Mouse (Mus musculus) left cerebral cortex, adult 11 months (tissue): Measurements from ENCODE around the gene Fbp1.
"Not testable (repeated sequence)": the region's sequence is repeated elsewhere in the genome, so short reads cannot be mapped to it uniquely, and the experiment has no call there.

Source experiments
- DNase-seq: peaks from one replicate; pipeline ENCODE4 v3.0.0; 2022; ENCODE audit warnings: low spot score

Fbp1 gene

GRCm38 (mm10) chr13:62887712-62888441, at the start of gene Fbp1:
TSS of gene Fbp1 (minus strand) at chr13:62888282.
- no peak for DNase-seq

GRCm38 (mm10) chr13:62932452-62932851, 44.4 kb upstream of the Fbp1 start:
- DNase-seq = no peak

GRCm38 (mm10) chr13:62929766-62930389, 41.8 kb upstream of the Fbp1 start:
- DNase-seq = no peak

- DNase-seq = not testable (repeated sequence)
Observed at GRCm38 (mm10) chr13:62929144-62929543, 41.1 kb upstream of the Fbp1 start.

- DNase-seq = no peak
Observed at GRCm38 (mm10) chr13:62927470-62927869, 39.4 kb upstream of the Fbp1 start.

GRCm38 (mm10) chr13:62926479-62926878, 38.4 kb upstream of the Fbp1 start:
- peak; percentile 39 for DNase-seq

GRCm38 (mm10) chr13:62923182-62923581, 35.1 kb upstream of the Fbp1 start:
- DNase-seq = no peak

GRCm38 (mm10) chr13:62922645-62923044, 34.6 kb upstream of the Fbp1 start:
- no peak for DNase-seq

- peak; percentile 34 for DNase-seq
Observed at GRCm38 (mm10) chr13:62919647-62920341, 31.7 kb upstream of the Fbp1 start.

GRCm38 (mm10) chr13:62917416-62918110, 29.5 kb upstream of the Fbp1 start:
- DNase-seq = no peak

GRCm38 (mm10) chr13:62916675-62917074, 28.6 kb upstream of the Fbp1 start:
- no peak for DNase-seq

GRCm38 (mm10) chr13:62911575-62911974, 23.5 kb upstream of the Fbp1 start:
- no peak for DNase-seq

GRCm38 (mm10) chr13:62910206-62910605, 22.1 kb upstream of the Fbp1 start:
- DNase-seq = no peak

GRCm38 (mm10) chr13:62909776-62910175, 21.7 kb upstream of the Fbp1 start:
- peak; percentile 56 for DNase-seq

GRCm38 (mm10) chr13:62908163-62908559, 20.1 kb upstream of the Fbp1 start:
- DNase-seq = no peak

GRCm38 (mm10) chr13:62907527-62908162, 19.6 kb upstream of the Fbp1 start:
- no peak for DNase-seq

- DNase-seq = no peak
Observed at GRCm38 (mm10) chr13:62901139-62901538, 13.1 kb upstream of the Fbp1 start.

GRCm38 (mm10) chr13:62897927-62898646, 10.0 kb upstream of the Fbp1 start:
- DNase-seq = no peak

GRCm38 (mm10) chr13:62893044-62893842, 5.2 kb upstream of the Fbp1 start:
- no peak for DNase-seq

GRCm38 (mm10) chr13:62889311-62889710, 1.2 kb upstream of the Fbp1 start:
- DNase-seq = no peak
